Mouse (Mus musculus): ENCODE results near the gene Gdpd4. TPM values are rescaled to one million over a fixed set of nuclear protein-coding genes. Genes with fewer than 3 reads are reported as not detected.

The Gdpd4 gene
- total RNA-seq, 1 experiment from 2014 or later, result not detected

- no peak for ATAC-seq (replicated peaks; ENCODE audit: insufficient number of reproducible peaks, low FRiP score, low TSS enrichment, poor library complexity, severe bottlenecking)
These were observed 157.7 kb downstream of the Gdpd4 start for GRCm38 (mm10) chr7:98077453-98077852.

DNA sequence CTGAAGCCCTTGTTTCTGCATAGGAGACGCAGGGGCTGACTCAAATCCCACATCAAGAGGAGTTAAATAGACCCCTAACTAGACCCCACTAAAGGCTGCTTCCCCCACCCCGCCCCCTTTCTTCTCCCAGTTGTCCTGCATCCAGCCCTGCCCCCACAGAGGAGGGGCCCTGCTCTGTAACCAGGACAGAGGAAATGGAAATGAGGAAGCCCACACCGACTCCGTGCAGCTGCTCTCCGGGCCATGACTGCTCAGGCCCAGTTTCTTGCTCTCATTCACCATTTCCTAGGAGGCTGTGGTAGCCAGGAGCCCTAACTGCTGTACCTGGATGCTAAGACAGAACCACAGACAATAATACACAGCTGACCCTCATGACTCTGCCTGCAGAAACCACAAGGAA is 162.6 kb downstream of the Gdpd4 start:
- no peak for ATAC-seq (replicated peaks; ENCODE audit: insufficient number of reproducible peaks, low FRiP score, low TSS enrichment, poor library complexity, severe bottlenecking)

DNA sequence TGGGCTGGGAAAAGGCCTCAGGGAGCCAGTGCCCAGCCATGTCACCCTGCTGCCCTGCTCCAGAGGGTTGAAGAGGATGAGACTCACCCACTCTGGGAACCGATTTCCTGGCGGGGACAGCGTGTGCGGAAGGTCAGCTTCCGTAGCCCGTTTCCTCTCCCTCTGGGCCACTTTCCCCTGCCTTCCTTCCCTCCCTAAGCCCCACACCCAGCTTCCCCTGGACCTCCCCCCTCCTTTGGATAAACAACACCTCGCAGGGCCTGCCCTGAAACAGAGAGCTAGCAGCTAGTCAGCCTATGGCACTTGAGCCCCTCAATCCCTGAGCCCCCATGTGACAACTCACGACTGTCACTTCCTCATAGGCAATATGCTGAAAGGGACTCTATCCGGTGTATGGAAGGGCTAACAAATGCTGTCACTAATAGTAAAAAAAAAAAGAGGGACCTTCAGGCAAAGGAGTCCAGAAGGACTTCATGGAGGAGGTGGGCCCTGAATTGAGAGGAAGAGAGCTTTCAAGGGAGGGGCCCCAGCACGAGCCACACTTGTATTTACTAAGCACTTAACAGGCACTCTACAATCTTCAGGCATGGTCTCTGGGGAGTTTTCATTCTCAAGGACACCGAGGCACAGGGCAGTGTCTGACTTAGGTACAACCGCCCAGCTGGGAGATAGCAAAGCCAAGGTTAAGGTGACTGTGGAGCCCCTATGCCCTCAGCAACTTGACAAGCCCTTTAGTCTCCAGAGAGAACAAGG is 165.0 kb downstream of the Gdpd4 start:
- ATAC-seq (replicated peaks; ENCODE audit: insufficient number of reproducible peaks, low FRiP score, low TSS enrichment, poor library complexity, severe bottlenecking), result no peak

- peak; percentile 36; the same call in 1 of the 2 replicates for ATAC-seq (replicated peaks; ENCODE audit: insufficient number of reproducible peaks, low FRiP score, low TSS enrichment, poor library complexity, severe bottlenecking)
These were observed 165.6 kb downstream of the Gdpd4 start for GRCm38 (mm10) chr7:98085314-98085713.

DNA sequence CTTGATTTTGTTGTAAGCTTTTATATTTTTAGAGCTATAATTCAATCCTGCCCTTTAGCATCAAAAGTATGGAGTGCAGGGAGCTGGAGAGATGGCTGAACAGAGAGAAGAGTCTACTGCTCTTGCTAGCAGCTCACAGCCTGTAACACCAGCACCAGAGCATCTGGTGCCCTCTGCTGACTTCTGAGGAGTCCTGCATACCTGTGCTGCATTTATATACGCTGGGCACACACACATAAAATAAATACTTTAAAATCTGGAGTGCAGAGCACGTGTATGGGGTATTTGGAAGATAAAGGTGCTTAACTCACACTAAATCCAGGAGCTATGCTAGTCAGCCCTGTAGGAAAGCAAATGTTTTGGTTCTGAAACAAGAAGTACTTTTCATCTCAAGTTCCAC is 166.6 kb downstream of the Gdpd4 start:
- no peak for ATAC-seq (replicated peaks; ENCODE audit: insufficient number of reproducible peaks, low FRiP score, low TSS enrichment, poor library complexity, severe bottlenecking)

DNA sequence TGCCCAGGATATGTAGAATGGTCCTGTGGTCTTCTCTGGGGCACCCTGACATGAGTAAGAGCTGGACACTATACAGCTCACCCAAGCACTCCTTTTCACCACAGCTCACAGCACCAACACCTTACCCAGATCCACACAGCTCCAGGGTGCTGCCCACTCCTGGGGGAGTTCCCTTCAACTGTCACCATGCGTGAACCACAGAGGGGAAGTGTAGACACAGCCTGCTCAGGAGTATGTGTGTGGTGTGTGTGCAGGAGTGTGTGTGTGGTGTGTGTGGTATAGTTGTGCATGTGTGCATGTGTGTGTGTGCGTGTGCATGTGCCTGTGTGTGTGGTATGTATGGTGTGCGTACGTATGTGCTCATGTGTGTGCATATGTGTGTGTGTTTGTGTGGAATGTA is 176.1 kb downstream of the Gdpd4 start:
- ATAC-seq (replicated peaks; ENCODE audit: insufficient number of reproducible peaks, low FRiP score, low TSS enrichment, poor library complexity, severe bottlenecking), result no peak

- no peak for ATAC-seq (replicated peaks; ENCODE audit: insufficient number of reproducible peaks, low FRiP score, low TSS enrichment, poor library complexity, severe bottlenecking)
These were observed 177.8 kb downstream of the Gdpd4 start for GRCm38 (mm10) chr7:98097557-98097956.

Other genes with a start within 250 kb of the Gdpd4 start
- gene Clns1a, start 223.3 kb upstream of the Gdpd4 start, total RNA-seq (2017), result 79.1 to 86.2 TPM (median 79.8 TPM) in 3 replicates
- 0.39 to 0.53 TPM in 2 of 3 replicates, not detected in the other for gene Aqp11, start 181.7 kb upstream of the Gdpd4 start, total RNA-seq (2017)
- 9.9 to 21.3 TPM (median 14.8 TPM) in 3 replicates for gene Pak1, start 131.4 kb upstream of the Gdpd4 start, total RNA-seq (2017)
- 11.8 to 14.7 TPM (median 13.1 TPM) in 3 replicates for gene Myo7a, start 199.6 kb downstream of the Gdpd4 start, total RNA-seq (2017)
- 0.29 TPM in 1 of 3 replicates, not detected in the others for gene Omp, start 225.5 kb downstream of the Gdpd4 start, total RNA-seq (2017)

All from monocyte, adult 5-6 weeks (primary cell).